9 mouse cellular contexts compared by ENCODE assay signal in the genomic region with DNA sequence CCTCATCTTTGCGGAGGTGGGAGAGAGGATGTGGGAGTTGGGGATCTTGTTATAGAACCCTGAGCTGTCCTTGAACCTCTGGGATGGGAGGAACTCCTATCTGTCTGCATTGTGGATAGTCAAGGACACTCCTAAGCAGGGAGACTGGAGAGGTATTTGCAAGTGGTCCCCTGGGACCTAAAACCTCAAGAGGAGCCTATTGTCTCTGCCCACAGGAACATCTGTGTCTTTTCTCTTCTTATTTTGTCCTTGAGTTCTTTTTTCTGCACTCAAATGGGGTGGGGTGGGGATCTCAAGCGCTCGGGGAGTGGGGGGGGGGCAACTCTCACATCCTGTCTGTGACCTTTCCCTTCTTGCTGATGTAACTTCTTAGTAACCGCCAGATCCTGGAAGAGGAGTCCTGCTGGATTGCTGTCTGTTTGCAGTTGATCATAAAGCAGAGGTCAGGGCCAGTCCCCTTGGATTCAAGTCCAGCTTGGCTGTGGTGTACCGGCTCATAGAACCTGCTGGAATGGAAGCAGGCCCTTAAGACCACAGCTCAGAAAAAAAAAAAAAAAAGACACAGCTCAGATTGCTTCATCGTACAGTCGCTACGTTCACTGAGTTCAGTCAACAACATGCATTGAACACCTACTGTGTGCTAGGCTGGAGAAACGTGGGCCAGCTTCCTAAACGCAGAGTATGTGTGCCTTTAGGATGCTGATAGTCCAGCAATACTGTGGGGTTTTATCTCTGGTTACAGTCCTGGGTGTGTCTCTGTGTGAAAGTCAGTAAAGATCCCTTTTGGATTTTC. TPM values are rescaled to one million over a fixed set of nuclear protein-coding genes. Genes with fewer than 3 reads are reported as not detected.
DNase-seq lines count a peak whose midpoint lies in the region; ATAC-seq and TF ChIP-seq lines count a peak whose summit lies in the region.
"Had no signal": no experiment of that assay in that cellular context is flagged by ENCODE, and none has a peak within 500 bp of the region (broad histone marks: within the 10 kb centered on the region; RNA-seq: fewer than 3 reads in every experiment).

No protein-coding gene starts in this region.

- H3K9ac ChIP-seq in hindbrain, embryonic 15.5 days, result no peak overlapping the region
- no peak overlapping the region for H3K9ac ChIP-seq in hindbrain, embryonic 13.5 days
- no peak overlapping the region for H3K9ac ChIP-seq in forebrain, embryonic 16.5 days (replicated peaks; ENCODE audit: low read depth, low read length)
- H3K9ac ChIP-seq: limb, embryonic 13.5 days had no signal

- H3K27me3 ChIP-seq in hindbrain, embryonic 15.5 days, result peaks cover 9% of the 10 kb centered on the region; the same call in 1 of the 2 replicates
- peaks cover 45% of the 10 kb centered on the region for H3K27me3 ChIP-seq in hindbrain, embryonic 13.5 days
- H3K27me3 ChIP-seq in C2C12 (ENCODE audit: control insufficient read depth, insufficient read depth, insufficient read length), result no peaks in the 10 kb centered on the region
- H3K27me3 ChIP-seq in forebrain, embryonic 16.5 days (replicated peaks; ENCODE audit: control insufficient read depth, insufficient read depth, low read length), result peaks cover 9% of the 10 kb centered on the region; the same call in 1 of the 2 replicates

- no peak overlapping the region for H3K27ac ChIP-seq in hindbrain, embryonic 15.5 days (replicated peaks)
- H3K27ac ChIP-seq in hindbrain, embryonic 13.5 days, result no peak overlapping the region
- no peak overlapping the region for H3K27ac ChIP-seq in forebrain, embryonic 16.5 days (ENCODE audit: low read length)
- H3K27ac ChIP-seq: limb, embryonic 13.5 days had no signal

- WGBS in hindbrain, embryonic 15.5 days, result 55% methylated on average over 10 of the region's 10 CpGs
- 52% methylated on average over 9 of the region's 10 CpGs for WGBS in hindbrain, embryonic 13.5 days
- 54% methylated on average over 10 of the region's 10 CpGs for WGBS in forebrain, embryonic 16.5 days

- no peaks in the 10 kb centered on the region for H3K36me3 ChIP-seq in hindbrain, embryonic 15.5 days
- H3K36me3 ChIP-seq in hindbrain, embryonic 13.5 days, result no peaks in the 10 kb centered on the region
- no peaks in the 10 kb centered on the region for H3K36me3 ChIP-seq in C2C12 (ENCODE audit: control insufficient read depth, insufficient read depth)
- H3K36me3 ChIP-seq in forebrain, embryonic 16.5 days (ENCODE audit: control insufficient read depth, insufficient read depth), result no peaks in the 10 kb centered on the region
- H3K36me3 ChIP-seq: limb, embryonic 13.5 days had no signal

- no peaks in the 10 kb centered on the region for H3K9me3 ChIP-seq in hindbrain, embryonic 15.5 days
- H3K9me3 ChIP-seq in hindbrain, embryonic 13.5 days, result no peaks in the 10 kb centered on the region
- no peaks in the 10 kb centered on the region for H3K9me3 ChIP-seq in forebrain, embryonic 16.5 days (ENCODE audit: control insufficient read depth, low read length)
- H3K9me3 ChIP-seq: limb, embryonic 13.5 days had no signal

- no peaks in the 10 kb centered on the region for H3K79me3 ChIP-seq in C2C12 (ENCODE audit: low read depth)

- no peak for TF ChIP-seq CTCF in C2C12 (IDR thresholded peaks at IDR 0.05; ENCODE audit: control insufficient read depth, insufficient read depth, insufficient read length)

- H3K4me3 ChIP-seq in hindbrain, embryonic 15.5 days, result no peak overlapping the region
- H3K4me3 ChIP-seq in hindbrain, embryonic 13.5 days, result no peak overlapping the region
- H3K4me3 ChIP-seq in C2C12 (ENCODE audit: insufficient read depth, poor library complexity, severe bottlenecking), result no peak overlapping the region
- no peak overlapping the region for H3K4me3 ChIP-seq in forebrain, embryonic 16.5 days (replicated peaks; ENCODE audit: low read length)
- H3K4me3 ChIP-seq: limb, embryonic 13.5 days had no signal

- peaks cover 21% of the 10 kb centered on the region for H3K4me1 ChIP-seq in hindbrain, embryonic 15.5 days (replicated peaks)
- peaks cover 33% of the 10 kb centered on the region for H3K4me1 ChIP-seq in hindbrain, embryonic 13.5 days (replicated peaks)
- H3K4me1 ChIP-seq in forebrain, embryonic 16.5 days (replicated peaks; ENCODE audit: control insufficient read depth, insufficient read depth, low read length), result peaks cover 11% of the 10 kb centered on the region

- peak; percentile 46 for DNase-seq in adipocyte (ENCODE audit: low spot score)
- peak; percentile 34 to 68 for DNase-seq in kidney, postnatal 25 days
- DNase-seq in right cerebral cortex, postnatal 36 days (ENCODE audit: low spot score in 2 of 2), result no peak
- DNase-seq in thymus, postnatal 25 days, result no peak

- no peak overlapping the region for H3ac ChIP-seq in C2C12 (ENCODE audit: control insufficient read depth, insufficient read length, low read depth)

- H3K79me2 ChIP-seq in C2C12 (ENCODE audit: control insufficient read depth, insufficient read depth), result no peaks in the 10 kb centered on the region

- H3K4me2 ChIP-seq in hindbrain, embryonic 15.5 days, result peak overlapping the region; percentile 66
- no peak overlapping the region for H3K4me2 ChIP-seq in hindbrain, embryonic 13.5 days
- H3K4me2 ChIP-seq in forebrain, embryonic 16.5 days (ENCODE audit: low read length), result no peak overlapping the region
- H3K4me2 ChIP-seq: limb, embryonic 13.5 days had no signal

- no peak for ATAC-seq in hindbrain, embryonic 15.5 days (ENCODE audit: low FRiP score, low read depth)
- no peak for ATAC-seq in hindbrain, embryonic 13.5 days (ENCODE audit: low FRiP score)
- ATAC-seq in forebrain, embryonic 16.5 days, result no peak

TF ChIP-seq in C2C12, 6 proteins besides CTCF, POLR2A, EP300 and RAD21:
- TF ChIP-seq MYOD1 (IDR thresholded peaks at IDR 0.05; ENCODE audit: control insufficient read depth, insufficient read length, low read depth) (no peak), CEBPB (IDR thresholded peaks at IDR 0.05; ENCODE audit: low read depth) (peak; percentile 59)

RNA-seq across cellular contexts. Expression of a gene that starts 1.8 kb away (rescaled TPM):
- 18.2 and 18.4 TPM in 2 replicates for polyA plus RNA-seq in hindbrain, embryonic 15.5 days (2015; fragmentation: Nextera tagmentation; extraction: Ambion mirVana)
- polyA plus RNA-seq in hindbrain, embryonic 13.5 days (2015; fragmentation: Nextera tagmentation; extraction: Ambion mirVana), result 26.8 and 34.9 TPM in 2 replicates
- 53.2 TPM for polyA plus RNA-seq in C2C12 (2012; fragmentation: generic; extraction: Trizol)
- polyA plus RNA-seq in forebrain, embryonic 16.5 days (2015; fragmentation: Nextera tagmentation; extraction: Ambion mirVana), result 22.2 and 24.3 TPM in 2 replicates

RNA-seq across cellular contexts. Expression of a gene that starts 2.4 kb away (rescaled TPM):
- 1.1 and 1.6 TPM in 2 replicates for polyA plus RNA-seq in hindbrain, embryonic 15.5 days (2015; fragmentation: Nextera tagmentation; extraction: Ambion mirVana)
- polyA plus RNA-seq in hindbrain, embryonic 13.5 days (2015; fragmentation: Nextera tagmentation; extraction: Ambion mirVana), result 1.7 and 2.3 TPM in 2 replicates
- 0.35 TPM for polyA plus RNA-seq in C2C12 (2012; fragmentation: generic; extraction: Trizol)
- polyA plus RNA-seq in forebrain, embryonic 16.5 days (2015; fragmentation: Nextera tagmentation; extraction: Ambion mirVana), result 0.20 TPM in 1 of 2 replicates, not detected in the other
- polyA plus RNA-seq: limb, embryonic 13.5 days had no signal

RNA-seq across cellular contexts. Expression of a gene that starts 4.8 kb away (rescaled TPM):
- 0.35 and 1.2 TPM in 2 replicates for polyA plus RNA-seq in hindbrain, embryonic 15.5 days (2015; fragmentation: Nextera tagmentation; extraction: Ambion mirVana)
- 0.57 and 1.2 TPM in 2 replicates for polyA plus RNA-seq in hindbrain, embryonic 13.5 days (2015; fragmentation: Nextera tagmentation; extraction: Ambion mirVana)
- 0.13 TPM for polyA plus RNA-seq in C2C12 (2012; fragmentation: generic; extraction: Trizol)
- 0.48 TPM in 1 of 2 replicates, not detected in the other for polyA plus RNA-seq in forebrain, embryonic 16.5 days (2015; fragmentation: Nextera tagmentation; extraction: Ambion mirVana)

RNA-seq across cellular contexts. Expression of a gene that starts 5.1 kb away (rescaled TPM):
- 139 and 143 TPM in 2 replicates for polyA plus RNA-seq in hindbrain, embryonic 15.5 days (2015; fragmentation: Nextera tagmentation; extraction: Ambion mirVana)
- polyA plus RNA-seq in hindbrain, embryonic 13.5 days (2015; fragmentation: Nextera tagmentation; extraction: Ambion mirVana), result 37.0 and 37.8 TPM in 2 replicates
- polyA plus RNA-seq in C2C12 (2012; fragmentation: generic; extraction: Trizol), result 91.1 TPM
- 21.8 and 30.7 TPM in 2 replicates for polyA plus RNA-seq in forebrain, embryonic 16.5 days (2015; fragmentation: Nextera tagmentation; extraction: Ambion mirVana)

RNA-seq across cellular contexts. Expression of a gene that starts 16.3 kb away (rescaled TPM):
- not detected in 2 replicates for polyA plus RNA-seq in hindbrain, embryonic 15.5 days (2015; fragmentation: Nextera tagmentation; extraction: Ambion mirVana)
- polyA plus RNA-seq in hindbrain, embryonic 13.5 days (2015; fragmentation: Nextera tagmentation; extraction: Ambion mirVana), result not detected in 2 replicates
- not detected for polyA plus RNA-seq in C2C12 (2012; fragmentation: generic; extraction: Trizol)
- polyA plus RNA-seq in forebrain, embryonic 16.5 days (2015; fragmentation: Nextera tagmentation; extraction: Ambion mirVana), result not detected in 2 replicates

Comparison
In these comparisons a context has a peak if more than half of its experiments do, and no peak if none do; other contexts are left out.
1. DNase-seq: peak in adipocyte (single experiment) and kidney, postnatal 25 days (2 of 2); none in right cerebral cortex, postnatal 36 days (0 of 2) and thymus, postnatal 25 days (single experiment).